Mouse (Mus musculus) MEL (cell line): Measurements from ENCODE around the gene Gm9507. TPM values are rescaled to one million over a fixed set of nuclear protein-coding genes. Genes with fewer than 3 reads are reported as not detected.

Source experiments
- DNase-seq: peaks from one replicate; pipeline ENCODE4 v3.0.0; 2011; ENCODE audit warnings: low read depth, low spot score
- H3K27ac ChIP-seq: 2 replicates; pipeline ENCODE4 v1.5.1; 2012; ENCODE audit warnings: low read depth, mild to moderate bottlenecking, control low read depth, low read length, moderate library complexity; ENCODE audit not compliant: control insufficient read depth
- H3K27me3 ChIP-seq, 2 experiments: fragments of 150-350 bp in 1 of 2; sonication (generic) in 1 of 2; 2 replicates each; pipeline ENCODE4 v1.6.1; 2012; ENCODE audit warnings: low read length in 2 of 2, mild to moderate bottlenecking in 2 of 2, improper control_type of control experiment in 1 of 2, moderate library complexity in 1 of 2; ENCODE audit not compliant: insufficient read depth in 2 of 2, control insufficient read depth in 1 of 2
- H3K36me3 ChIP-seq, 2 experiments: 2 replicates each; pipeline ENCODE4 v1.6.1; 2012 to 2014; ENCODE audit warnings: low read length in 2 of 2, improper control_type of control experiment in 1 of 2, inconsistent platforms in 1 of 2, mild to moderate bottlenecking in 1 of 2; ENCODE audit not compliant: insufficient read depth in 2 of 2, control insufficient read depth in 1 of 2
- H3K4me1 ChIP-seq, 2 experiments: fragments of 150-350 bp in 1 of 2; sonication (generic) in 1 of 2; 2 replicates each; pipeline ENCODE4 v1.6.1; 2012; ENCODE audit warnings: low read length in 2 of 2, improper control_type of control experiment in 1 of 2, mild to moderate bottlenecking in 1 of 2; ENCODE audit not compliant: insufficient read depth in 2 of 2, control insufficient read depth in 1 of 2
- H3K4me3 ChIP-seq, 2 experiments: fragments of 150-350 bp in 1 of 2; sonication (generic) in 1 of 2; 2 replicates each; pipeline ENCODE4 v1.5.1; 2012; ENCODE audit warnings: low read depth in 2 of 2, low read length in 2 of 2, mild to moderate bottlenecking in 2 of 2, moderate library complexity in 2 of 2, control low read depth in 1 of 2, improper control_type of control experiment in 1 of 2; ENCODE audit not compliant: control insufficient read depth in 1 of 2, insufficient read depth in 1 of 2
- H3K79me2 ChIP-seq: 2 replicates; pipeline ENCODE4 v1.6.1; 2012; ENCODE audit warnings: mild to moderate bottlenecking, low read length, moderate library complexity; ENCODE audit not compliant: control insufficient read depth, poor library complexity, insufficient read depth
- H3K9ac ChIP-seq: 2 replicates; pipeline ENCODE4 v1.6.1; 2012; ENCODE audit warnings: low read depth, mild to moderate bottlenecking, control low read depth, low read length, moderate library complexity; ENCODE audit not compliant: control insufficient read depth, poor library complexity, severe bottlenecking
- H3K9me3 ChIP-seq: fragments of 150-350 bp; sonication (generic); replicated peaks from 2 replicates; pipeline ENCODE4 v1.6.1; 2012; ENCODE audit warnings: mild to moderate bottlenecking, low read length, improper control_type of control experiment, moderate library complexity; ENCODE audit not compliant: insufficient read depth
- CTCF ChIP-seq, 3 experiments: IDR thresholded peaks in 2 of 3; conservative IDR thresholded peaks in 1 of 3; 2 replicates each; pipeline ENCODE4 v1.5.1; 2011 to 2012; ENCODE audit warnings: low read length in 3 of 3, low read depth in 2 of 3, mild to moderate bottlenecking in 2 of 3, improper control_type of control experiment in 1 of 3, inconsistent platforms in 1 of 3, mixed read lengths in 1 of 3, moderate library complexity in 1 of 3; ENCODE audit not compliant: control insufficient read depth in 1 of 3, insufficient read depth in 1 of 3, poor library complexity in 1 of 3, severe bottlenecking in 1 of 3
- ELF1 ChIP-seq: IDR thresholded peaks from 2 replicates; pipeline ENCODE4 v1.6.1; 2014; ENCODE audit warnings: low read depth, mild to moderate bottlenecking, inconsistent platforms, low read length, improper control_type of control experiment, moderate library complexity
- ETS1 ChIP-seq: IDR thresholded peaks from 2 replicates; pipeline ENCODE4 v1.6.1; 2012; ENCODE audit warnings: low read depth, mild to moderate bottlenecking, inconsistent platforms, low read length, improper control_type of control experiment, moderate library complexity
- GATA1 ChIP-seq: IDR thresholded peaks from 2 replicates; pipeline ENCODE4 v1.6.1; 2011; ENCODE audit warnings: low read depth, low read length, improper control_type of control experiment
- MAX ChIP-seq: IDR thresholded peaks from 2 replicates; pipeline ENCODE4 v1.6.1; 2011; ENCODE audit warnings: low read length, improper control_type of control experiment
- MXI1 ChIP-seq: IDR thresholded peaks from 2 replicates; pipeline ENCODE4 v1.6.1; 2011; ENCODE audit warnings: mild to moderate bottlenecking, low read depth, low read length, improper control_type of control experiment
- NRF1 ChIP-seq: IDR thresholded peaks from 2 replicates; pipeline ENCODE4 v1.6.1; 2014; ENCODE audit warnings: low read depth, mild to moderate bottlenecking, inconsistent platforms, low read length, improper control_type of control experiment, moderate library complexity; ENCODE audit not compliant: poor library complexity, insufficient read depth, severe bottlenecking
- POLR2AphosphoS2 ChIP-seq: IDR thresholded peaks from 2 replicates; pipeline ENCODE4 v1.6.1; 2011; ENCODE audit warnings: low read length, improper control_type of control experiment
- POLR2AphosphoS5 ChIP-seq: IDR thresholded peaks from 2 replicates; pipeline ENCODE4 v1.6.1; 2012; ENCODE audit warnings: low read depth, borderline replicate concordance, mild to moderate bottlenecking, inconsistent platforms, low read length, moderate library complexity, mixed read lengths
- SIN3A ChIP-seq: IDR thresholded peaks from 2 replicates; pipeline ENCODE4 v1.6.1; 2012; ENCODE audit warnings: low read length, improper control_type of control experiment, inconsistent platforms
- SMC3 ChIP-seq: IDR thresholded peaks from 2 replicates; pipeline ENCODE4 v1.6.1; 2011; ENCODE audit warnings: low read depth, low read length, improper control_type of control experiment
- TAL1 ChIP-seq: IDR thresholded peaks from 2 replicates; pipeline ENCODE4 v1.6.1; 2012; ENCODE audit warnings: mild to moderate bottlenecking, inconsistent platforms, low read length, moderate library complexity, mixed read lengths
- TBP ChIP-seq: IDR thresholded peaks from 2 replicates; pipeline ENCODE4 v1.8.0; 2011; ENCODE audit warnings: low read depth, low read length, improper control_type of control experiment
- UBTF ChIP-seq: IDR thresholded peaks from 2 replicates; pipeline ENCODE4 v1.6.1; 2012; ENCODE audit warnings: low read depth, mild to moderate bottlenecking, inconsistent platforms, low read length, improper control_type of control experiment, moderate library complexity, borderline replicate concordance; ENCODE audit not compliant: insufficient read depth
- USF1 ChIP-seq: IDR thresholded peaks from 2 replicates; pipeline ENCODE4 v1.6.1; 2014; ENCODE audit warnings: low read depth, mild to moderate bottlenecking, inconsistent platforms, low read length, improper control_type of control experiment, moderate library complexity
- USF2 ChIP-seq, 2 experiments: IDR thresholded peaks; 2 replicates each; pipeline ENCODE4 v1.6.1; 2011 to 2012; ENCODE audit warnings: improper control_type of control experiment in 2 of 2, low read length in 2 of 2, borderline replicate concordance in 1 of 2, inconsistent platforms in 1 of 2, low read depth in 1 of 2, mild to moderate bottlenecking in 1 of 2; ENCODE audit not compliant: insufficient read depth in 1 of 2
- ZC3H11A ChIP-seq: IDR thresholded peaks from 2 replicates; pipeline ENCODE4 v1.6.1; 2012; ENCODE audit warnings: low read depth, mild to moderate bottlenecking, inconsistent platforms, low read length, improper control_type of control experiment
- ZKSCAN1 ChIP-seq: IDR thresholded peaks from 2 replicates; pipeline ENCODE4 v1.6.1; 2012; ENCODE audit warnings: low read depth, mild to moderate bottlenecking, inconsistent platforms, low read length, improper control_type of control experiment, moderate library complexity
- ZNF384 ChIP-seq: IDR thresholded peaks from 2 replicates; pipeline ENCODE4 v1.6.1; 2012; ENCODE audit warnings: low read depth, mild to moderate bottlenecking, inconsistent platforms, low read length, improper control_type of control experiment
- polyA plus RNA-seq, 2 experiments: library from polyadenylated mRNA; stranded (reverse) in 1 of 2; unstranded in 1 of 2; fragments of >175 nt in 1 of 2; fragments of >200 nt in 1 of 2; gene quantifications; 2 replicates each; pipeline versions ENCODE4 v1.2.1 to v1.2.4; 2012; ENCODE audit warnings: low replicate concordance in 2 of 2, low read depth in 1 of 2; ENCODE audit not compliant: insufficient read length in 2 of 2, insufficient read depth in 1 of 2, missing spikeins in 1 of 2
- total RNA-seq: library from RNA; depleted of rRNA; stranded (reverse); fragments of 300-350 nt; gene quantifications from 2 replicates; pipeline ENCODE4 v1.2.3, GENCODE M21; 2012; rRNA removed

Gene Gm9507
- total RNA-seq (not detected in 2 replicates), polyA plus RNA-seq (not detected)

DNA sequence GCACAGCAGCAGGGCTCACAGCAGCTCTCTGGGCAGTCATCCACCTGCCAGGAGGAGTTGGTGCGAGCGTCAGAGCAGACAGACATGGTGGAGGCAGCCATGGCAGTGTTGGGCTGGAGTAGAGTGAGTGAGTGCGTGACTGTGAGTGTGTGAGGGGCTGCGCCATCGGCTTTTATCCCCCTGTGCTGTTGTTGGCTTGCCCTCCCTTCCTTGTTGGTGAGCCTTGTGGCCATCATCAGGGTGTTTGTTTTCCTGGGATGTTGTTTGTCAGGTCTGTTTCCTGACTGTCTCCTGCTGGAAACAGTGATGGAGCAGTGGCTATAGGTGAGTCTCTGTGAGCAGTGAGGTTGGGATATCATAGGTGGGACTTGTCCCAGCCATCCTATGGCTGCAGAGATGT lies at the start of gene Gm9507:
TSS of gene Gm9507 (minus strand) at position 101 of the 400 bp plus-strand sequence.
- Histone ChIP-seq H3K4me1 (no peaks in the 10 kb centered on the region), H3K36me3 (no peaks in the 10 kb centered on the region), H3K27me3 (no peaks in the 10 kb centered on the region), H3K27ac (no peak within 1 kb of the TSS), H3K79me2 (no peaks in the 10 kb centered on the region), H3K9me3 (no peaks in the 10 kb centered on the region), H3K9ac (no peak within 1 kb of the TSS), H3K4me3 (no peak within 1 kb of the TSS)
- TF ChIP-seq SMC3 (no peak), TAL1 (no peak), NRF1 (no peak), MXI1 (no peak), TBP (no peak), ELF1 (no peak), UBTF (no peak), USF1 (no peak), SIN3A (no peak), ZKSCAN1 (no peak)
- DNase-seq, result no peak

GRCm38 (mm10) chr10:77852559-77852958 lies 40.9 kb upstream of the Gm9507 start, which contains the start of gene Gm10318:
Gm10318 (plus strand) TSS chr10:77852859.
- no peak for DNase-seq
- no peak within 1 kb of the TSS for H3K4me3 ChIP-seq
- no peaks in the 10 kb centered on the region for H3K79me2 ChIP-seq
- no peaks in the 10 kb centered on the region for H3K36me3 ChIP-seq
- no peaks in the 10 kb centered on the region for H3K9me3 ChIP-seq
- H3K9ac ChIP-seq, result no peak within 1 kb of the TSS
- H3K27ac ChIP-seq, result no peak within 1 kb of the TSS
- TF ChIP-seq GATA1, result no peak
- TF ChIP-seq TAL1, result no peak
- TF ChIP-seq POLR2AphosphoS2, result no peak
- TF ChIP-seq CTCF (IDR thresholded peaks at IDR 0.05 in 2 of 3, conservative IDR thresholded peaks at IDR 0.05 in 1 of 3; ENCODE audit: control insufficient read depth in 1 of 3, insufficient read depth in 1 of 3, low read depth in 2 of 3, low read length in 3 of 3, poor library complexity in 1 of 3, severe bottlenecking in 1 of 3), result no peak
- no peak for TF ChIP-seq ZC3H11A
- no peak for TF ChIP-seq POLR2AphosphoS5
- TF ChIP-seq USF2 (IDR thresholded peaks at IDR 0.05; ENCODE audit: borderline replicate concordance in 1 of 2, insufficient read depth in 1 of 2, low read depth in 1 of 2, low read length in 2 of 2), result no peak
- no peak for TF ChIP-seq ELF1
- no peak for TF ChIP-seq USF1
- no peak for TF ChIP-seq MAX
- no peak for TF ChIP-seq ZNF384
- no peak for TF ChIP-seq ETS1
- H3K27me3 ChIP-seq, result peaks cover 0 to 3% of the 10 kb centered on the region in 2 experiments; a peak in 2 of 4 replicates
- no peaks in the 10 kb centered on the region for H3K4me1 ChIP-seq
